Mouse (Mus musculus) MEL (cell line): ENCODE measurements at regions not wholly inside any gene's neighbourhood (a gene's known extent, or its start where the extent isn't known, plus 50 kb on each side); places are given as distances from the start of the nearest gene placed in this dataset.

Experiments
- DNase-seq: peaks from one replicate; pipeline ENCODE4 v3.0.0; 2011; ENCODE audit warnings: low read depth, low spot score
- H3K27ac ChIP-seq: 2 replicates; pipeline ENCODE4 v1.5.1; 2012; ENCODE audit warnings: low read depth, mild to moderate bottlenecking, control low read depth, low read length, moderate library complexity; ENCODE audit not compliant: control insufficient read depth
- H3K27me3 ChIP-seq, 2 experiments: fragments of 150-350 bp in 1 of 2; sonication (generic) in 1 of 2; 2 replicates each; pipeline ENCODE4 v1.6.1; 2012; ENCODE audit warnings: low read length in 2 of 2, mild to moderate bottlenecking in 2 of 2, improper control_type of control experiment in 1 of 2, moderate library complexity in 1 of 2; ENCODE audit not compliant: insufficient read depth in 2 of 2, control insufficient read depth in 1 of 2
- H3K36me3 ChIP-seq, 2 experiments: 2 replicates each; pipeline ENCODE4 v1.6.1; 2012 to 2014; ENCODE audit warnings: low read length in 2 of 2, improper control_type of control experiment in 1 of 2, inconsistent platforms in 1 of 2, mild to moderate bottlenecking in 1 of 2; ENCODE audit not compliant: insufficient read depth in 2 of 2, control insufficient read depth in 1 of 2
- H3K4me1 ChIP-seq, 2 experiments: fragments of 150-350 bp in 1 of 2; sonication (generic) in 1 of 2; 2 replicates each; pipeline ENCODE4 v1.6.1; 2012; ENCODE audit warnings: low read length in 2 of 2, improper control_type of control experiment in 1 of 2, mild to moderate bottlenecking in 1 of 2; ENCODE audit not compliant: insufficient read depth in 2 of 2, control insufficient read depth in 1 of 2
- H3K4me3 ChIP-seq, 2 experiments: fragments of 150-350 bp in 1 of 2; sonication (generic) in 1 of 2; 2 replicates each; pipeline ENCODE4 v1.5.1; 2012; ENCODE audit warnings: low read depth in 2 of 2, low read length in 2 of 2, mild to moderate bottlenecking in 2 of 2, moderate library complexity in 2 of 2, control low read depth in 1 of 2, improper control_type of control experiment in 1 of 2; ENCODE audit not compliant: control insufficient read depth in 1 of 2, insufficient read depth in 1 of 2
- H3K79me2 ChIP-seq: 2 replicates; pipeline ENCODE4 v1.6.1; 2012; ENCODE audit warnings: mild to moderate bottlenecking, low read length, moderate library complexity; ENCODE audit not compliant: control insufficient read depth, poor library complexity, insufficient read depth
- H3K9ac ChIP-seq: 2 replicates; pipeline ENCODE4 v1.6.1; 2012; ENCODE audit warnings: low read depth, mild to moderate bottlenecking, control low read depth, low read length, moderate library complexity; ENCODE audit not compliant: control insufficient read depth, poor library complexity, severe bottlenecking
- H3K9me3 ChIP-seq: fragments of 150-350 bp; sonication (generic); replicated peaks from 2 replicates; pipeline ENCODE4 v1.6.1; 2012; ENCODE audit warnings: mild to moderate bottlenecking, low read length, improper control_type of control experiment, moderate library complexity; ENCODE audit not compliant: insufficient read depth
- CHD1 ChIP-seq: IDR thresholded peaks from 2 replicates; pipeline ENCODE4 v1.6.1; 2012; ENCODE audit warnings: low read depth, mild to moderate bottlenecking, inconsistent platforms, low read length, improper control_type of control experiment
- CTCF ChIP-seq, 3 experiments: IDR thresholded peaks in 2 of 3; conservative IDR thresholded peaks in 1 of 3; 2 replicates each; pipeline ENCODE4 v1.5.1; 2011 to 2012; ENCODE audit warnings: low read length in 3 of 3, low read depth in 2 of 3, mild to moderate bottlenecking in 2 of 3, improper control_type of control experiment in 1 of 3, inconsistent platforms in 1 of 3, mixed read lengths in 1 of 3, moderate library complexity in 1 of 3; ENCODE audit not compliant: control insufficient read depth in 1 of 3, insufficient read depth in 1 of 3, poor library complexity in 1 of 3, severe bottlenecking in 1 of 3
- EP300 ChIP-seq, 2 experiments: IDR thresholded peaks; 2 replicates each; pipeline ENCODE4 v1.6.1; 2011; ENCODE audit warnings: improper control_type of control experiment in 2 of 2, low read length in 2 of 2, low read depth in 1 of 2, mild to moderate bottlenecking in 1 of 2
- GABPA ChIP-seq: IDR thresholded peaks from 2 replicates; pipeline ENCODE4 v1.6.1; 2012; ENCODE audit warnings: low read depth, mild to moderate bottlenecking, inconsistent platforms, low read length, improper control_type of control experiment, moderate library complexity
- KAT2A ChIP-seq: conservative IDR thresholded peaks from 2 replicates; pipeline ENCODE4 v1.6.1; 2012; ENCODE audit warnings: low read depth, low read length, improper control_type of control experiment, inconsistent platforms
- MAX ChIP-seq: IDR thresholded peaks from 2 replicates; pipeline ENCODE4 v1.6.1; 2011; ENCODE audit warnings: low read length, improper control_type of control experiment
- MEF2A ChIP-seq: IDR thresholded peaks from 2 replicates; pipeline ENCODE4 v1.6.1; 2014; ENCODE audit warnings: low read depth, mild to moderate bottlenecking, inconsistent platforms, low read length, improper control_type of control experiment; ENCODE audit not compliant: poor library complexity, insufficient replicate concordance, severe bottlenecking; ENCODE audit errors: extremely low read depth
- MYC ChIP-seq: IDR thresholded peaks from 2 replicates; pipeline ENCODE4 v1.6.1; 2011; ENCODE audit warnings: low read depth, mild to moderate bottlenecking, low read length, improper control_type of control experiment, moderate library complexity
- NELFE ChIP-seq: IDR thresholded peaks from 2 replicates; pipeline ENCODE4 v1.6.1; 2011; ENCODE audit warnings: low read depth, low read length, improper control_type of control experiment
- NRF1 ChIP-seq: IDR thresholded peaks from 2 replicates; pipeline ENCODE4 v1.6.1; 2014; ENCODE audit warnings: low read depth, mild to moderate bottlenecking, inconsistent platforms, low read length, improper control_type of control experiment, moderate library complexity; ENCODE audit not compliant: poor library complexity, insufficient read depth, severe bottlenecking
- RAD21 ChIP-seq: IDR thresholded peaks from 2 replicates; pipeline ENCODE4 v1.6.1; 2011; ENCODE audit warnings: mild to moderate bottlenecking, low read depth, low read length, improper control_type of control experiment
- SIN3A ChIP-seq: IDR thresholded peaks from 2 replicates; pipeline ENCODE4 v1.6.1; 2012; ENCODE audit warnings: low read length, improper control_type of control experiment, inconsistent platforms
- SMC3 ChIP-seq: IDR thresholded peaks from 2 replicates; pipeline ENCODE4 v1.6.1; 2011; ENCODE audit warnings: low read depth, low read length, improper control_type of control experiment
- TBP ChIP-seq: IDR thresholded peaks from 2 replicates; pipeline ENCODE4 v1.8.0; 2011; ENCODE audit warnings: low read depth, low read length, improper control_type of control experiment
- USF2 ChIP-seq, 2 experiments: IDR thresholded peaks; 2 replicates each; pipeline ENCODE4 v1.6.1; 2011 to 2012; ENCODE audit warnings: improper control_type of control experiment in 2 of 2, low read length in 2 of 2, borderline replicate concordance in 1 of 2, inconsistent platforms in 1 of 2, low read depth in 1 of 2, mild to moderate bottlenecking in 1 of 2; ENCODE audit not compliant: insufficient read depth in 1 of 2
- ZC3H11A ChIP-seq: IDR thresholded peaks from 2 replicates; pipeline ENCODE4 v1.6.1; 2012; ENCODE audit warnings: low read depth, mild to moderate bottlenecking, inconsistent platforms, low read length, improper control_type of control experiment
- ZNF384 ChIP-seq: IDR thresholded peaks from 2 replicates; pipeline ENCODE4 v1.6.1; 2012; ENCODE audit warnings: low read depth, mild to moderate bottlenecking, inconsistent platforms, low read length, improper control_type of control experiment

- DNase-seq, result no peak
- Histone ChIP-seq H3K27ac (no peak overlapping the region), H3K79me2 (no peaks in the 10 kb centered on the region), H3K9me3 (no peaks in the 10 kb centered on the region), H3K9ac (no peak overlapping the region), H3K36me3 (no peaks in the 10 kb centered on the region), H3K4me1 (no peaks in the 10 kb centered on the region), H3K27me3 (no peaks in the 10 kb centered on the region), H3K4me3 (no peak overlapping the region)
- TF ChIP-seq TBP, result no peak
- no peak for TF ChIP-seq ZC3H11A
- TF ChIP-seq ZNF384, result no peak
- TF ChIP-seq MYC, result no peak
- TF ChIP-seq CHD1, result no peak
- TF ChIP-seq USF2 (IDR thresholded peaks at IDR 0.05; ENCODE audit: borderline replicate concordance in 1 of 2, insufficient read depth in 1 of 2, low read depth in 1 of 2, low read length in 2 of 2), result no peak
- no peak for TF ChIP-seq KAT2A
- TF ChIP-seq EP300 (IDR thresholded peaks at IDR 0.05; ENCODE audit: low read depth in 1 of 2, low read length in 2 of 2), result no peak
- no peak for TF ChIP-seq MAX
- TF ChIP-seq NELFE, result no peak
- no peak for TF ChIP-seq MEF2A
These were observed 209.0 kb upstream of the Neil3 start for GRCm38 (mm10) chr8:53847821-53848220.

GRCm38 (mm10) chr8:53868567-53868966 lies 208.8 kb upstream of the Vegfc start:
- Histone ChIP-seq H3K4me1 (no peaks in the 10 kb centered on the region), H3K27me3 (no peaks in the 10 kb centered on the region), H3K79me2 (no peaks in the 10 kb centered on the region), H3K9ac (no peak overlapping the region), H3K27ac (no peak overlapping the region), H3K36me3 (no peaks in the 10 kb centered on the region), H3K4me3 (no peak overlapping the region), H3K9me3 (no peaks in the 10 kb centered on the region)
- TF ChIP-seq SIN3A, result no peak
- no peak for TF ChIP-seq CHD1
- TF ChIP-seq NRF1, result no peak
- TF ChIP-seq GABPA, result no peak
- no peak for DNase-seq

GRCm38 (mm10) chr8:53869997-53870596 lies 207.3 kb upstream of the Vegfc start:
- no peaks in the 10 kb centered on the region for H3K9me3 ChIP-seq
- TF ChIP-seq CTCF (IDR thresholded peaks at IDR 0.05 in 2 of 3, conservative IDR thresholded peaks at IDR 0.05 in 1 of 3; ENCODE audit: control insufficient read depth in 1 of 3, insufficient read depth in 1 of 3, low read depth in 2 of 3, low read length in 3 of 3, poor library complexity in 1 of 3, severe bottlenecking in 1 of 3) (peak; percentile 47 to 58 (median 49)), ZC3H11A (0 out of 2 replicates have a peak, but pooled peaks have one; percentile 32), RAD21 (peak; percentile 45), SMC3 (peak; percentile 75), SIN3A (no peak)
- no peaks in the 10 kb centered on the region for H3K4me1 ChIP-seq
- no peaks in the 10 kb centered on the region for H3K36me3 ChIP-seq
- peak; percentile 26 for DNase-seq
- H3K79me2 ChIP-seq, result no peaks in the 10 kb centered on the region
- no peak overlapping the region for H3K9ac ChIP-seq
- H3K27me3 ChIP-seq, result no peaks in the 10 kb centered on the region
- H3K27ac ChIP-seq, result no peak overlapping the region
- no peak overlapping the region for H3K4me3 ChIP-seq
